Mouse (Mus musculus): ENCODE measurements around the gene Rps16. TPM values are rescaled to one million over a fixed set of nuclear protein-coding genes. Genes with fewer than 3 reads are reported as not detected.
A peak's percentile ranks its signal among the peaks of the same experiment; 100 is the strongest.
"Not testable (repeated sequence)": the region's sequence is repeated elsewhere in the genome, so short reads cannot be mapped to it uniquely, and the experiment has no call there.

The Rps16 gene
- total RNA-seq, 4 experiments from 2014 or later, result 442 to 558 (median 490) TPM

DNA sequence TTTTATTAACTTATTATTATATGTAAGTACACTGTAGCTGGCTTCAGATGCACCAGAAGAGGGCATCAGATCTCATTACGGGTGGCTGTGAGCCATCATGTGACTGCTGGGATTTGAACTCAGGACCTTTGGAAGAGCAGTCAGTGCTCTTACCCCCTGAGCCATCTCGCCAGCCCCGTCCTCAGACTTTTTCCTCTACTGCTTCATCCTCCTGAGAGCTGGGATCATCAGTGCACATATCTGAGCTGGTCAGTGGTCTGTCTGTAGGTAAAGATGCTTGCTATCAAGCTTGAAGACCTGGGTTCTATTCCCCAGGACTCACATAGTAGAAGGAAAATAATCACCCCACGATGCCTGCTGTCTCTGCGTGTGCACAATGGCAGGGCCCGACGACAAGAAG, 36.9 kb downstream of the Rps16 start:
- not testable (repeated sequence) for DNase-seq (ENCODE audit: low spot score in 2 of 2)

DNA sequence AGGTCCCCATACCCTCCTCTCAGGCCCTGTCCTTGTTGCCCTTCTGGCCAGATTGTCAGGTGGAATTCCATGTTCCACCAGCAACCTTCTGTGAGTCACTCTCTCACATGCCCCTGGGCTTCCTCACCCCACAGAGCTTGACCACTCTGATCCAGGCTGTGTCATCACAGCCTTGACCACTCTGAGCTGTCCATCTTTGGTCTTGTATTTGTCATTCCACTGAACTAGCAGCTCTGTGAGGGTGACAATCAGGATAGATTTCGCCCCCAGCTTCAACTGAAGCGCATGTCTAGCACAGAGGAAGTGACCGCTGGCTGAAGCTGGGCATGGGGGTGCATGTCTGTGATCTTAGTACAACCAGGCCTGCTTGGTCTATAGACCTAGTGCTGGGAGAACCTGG, 39.9 kb downstream of the Rps16 start:
- no peak for DNase-seq (ENCODE audit: low spot score in 2 of 2)

DNA sequence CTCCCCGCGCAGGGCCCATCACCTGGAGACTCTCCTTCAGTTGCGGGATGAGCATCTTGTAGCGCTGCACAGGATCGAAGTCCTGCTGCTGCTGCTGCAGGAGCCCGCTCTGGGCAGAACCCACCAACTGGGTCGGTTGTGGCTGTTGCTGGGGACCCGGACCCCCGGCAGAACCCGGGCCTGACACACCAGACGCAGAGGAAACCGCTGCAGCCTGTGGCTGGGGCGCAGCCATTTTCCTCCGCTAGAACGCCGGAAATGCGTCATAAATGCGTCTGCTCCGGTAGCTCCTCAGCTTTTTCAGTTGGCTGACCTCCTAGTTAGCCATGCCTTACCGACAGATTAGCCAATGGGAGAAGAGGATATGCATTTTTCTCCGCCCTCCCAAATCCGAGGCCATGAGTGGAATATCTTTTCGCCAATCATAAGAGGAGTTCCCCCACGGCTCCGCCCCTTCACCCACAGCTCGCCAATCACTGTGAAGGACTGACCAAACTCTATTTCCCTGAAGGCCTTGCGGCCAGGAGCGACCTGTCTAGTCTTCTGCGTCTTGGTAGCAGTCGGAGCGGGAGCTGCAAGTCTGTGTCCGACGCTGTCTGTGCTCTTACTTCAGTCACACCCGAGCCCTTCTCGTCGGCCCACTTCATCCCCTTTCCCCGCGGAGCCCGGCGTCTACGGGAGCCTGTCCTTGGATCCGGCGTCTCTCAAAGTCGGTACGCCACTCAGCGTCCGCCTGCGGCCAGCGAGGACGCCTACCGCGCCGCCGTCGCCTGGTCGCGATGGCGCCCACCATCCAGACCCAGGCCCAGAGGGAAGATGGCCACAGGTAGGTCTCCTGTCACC, 42.2 kb downstream of the Rps16 start, which contains the start of the genes Med29 and Paf1:
Gene Med29, minus strand, starts transcription at position 280 of the 843 bp plus-strand sequence.
Gene Paf1, plus strand, starts transcription at position 523 of the 843 bp plus-strand sequence.
- DNase-seq (ENCODE audit: low spot score in 2 of 2), result peak; percentile 96 to 97

GRCm38 (mm10) chr7:28393272-28393951, 43.0 kb downstream of the Rps16 start:
- DNase-seq (ENCODE audit: low spot score in 2 of 2), result no peak

DNA sequence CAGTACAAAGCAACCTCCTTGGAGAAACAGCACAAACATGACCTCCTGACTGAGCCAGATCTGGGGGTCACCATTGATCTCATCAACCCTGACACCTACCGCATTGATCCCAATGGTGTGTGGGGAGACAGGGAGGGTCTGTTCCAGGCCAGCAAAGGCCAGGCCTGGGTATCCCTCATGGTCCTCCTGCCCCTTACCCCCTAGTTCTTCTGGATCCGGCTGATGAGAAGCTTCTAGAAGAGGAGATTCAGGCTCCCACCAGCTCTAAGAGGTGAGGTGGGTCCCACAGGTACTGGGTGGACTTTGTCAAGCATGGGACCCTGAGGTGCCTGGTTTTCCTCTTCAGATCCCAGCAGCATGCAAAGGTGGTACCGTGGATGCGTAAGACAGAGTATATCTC, 45.0 kb downstream of the Rps16 start:
- no peak for DNase-seq (ENCODE audit: low spot score in 2 of 2)

GRCm38 (mm10) chr7:28398000-28398399, 47.5 kb downstream of the Rps16 start:
- no peak for DNase-seq (ENCODE audit: low spot score in 2 of 2)

- DNase-seq (ENCODE audit: low spot score in 2 of 2), result no peak
These were observed 48.4 kb downstream of the Rps16 start for GRCm38 (mm10) chr7:28398696-28399340.

DNA sequence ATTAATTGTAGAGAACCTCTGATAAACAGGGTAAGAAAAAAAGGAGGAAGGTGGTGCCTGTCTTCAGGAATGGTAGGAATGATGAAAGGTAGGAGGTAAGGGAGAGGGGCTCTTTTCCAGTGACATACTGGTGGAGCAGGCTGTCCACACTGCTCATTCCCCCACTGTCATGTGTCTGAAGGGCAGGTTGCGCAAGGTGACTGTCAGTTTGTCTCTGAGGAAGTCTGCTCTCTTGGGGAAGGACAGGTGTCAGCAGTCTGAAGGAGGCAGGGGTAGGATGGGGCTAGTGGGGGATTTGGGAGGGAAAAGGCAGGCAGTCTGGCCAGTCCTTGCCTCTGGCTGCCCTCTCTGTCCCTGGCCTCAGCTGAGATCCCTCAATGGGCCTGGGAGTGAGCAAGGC, 50.6 kb downstream of the Rps16 start:
- no peak for DNase-seq (ENCODE audit: low spot score in 2 of 2)

GRCm38 (mm10) chr7:28401942-28402341, 51.5 kb downstream of the Rps16 start:
- DNase-seq (ENCODE audit: low spot score in 2 of 2), result no peak

Other genes with a start within 250 kb of the Rps16 start
- not detected for gene 9530053A07Rik, start 221.2 kb upstream of the Rps16 start, total RNA-seq (2022)
- gene Fbl, start 180.9 kb upstream of the Rps16 start, total RNA-seq (2022), result 10 to 100 TPM; 16.8 to 25.3 (median 18.6) TPM
- gene Dyrk1b, start 171.2 kb upstream of the Rps16 start, total RNA-seq (2022), result 10 to 100 TPM; 58.2 to 74.5 (median 66.1) TPM
- 1 to 10 TPM; 5.6 to 5.9 (median 5.8) TPM for gene Eid2, start 82.8 kb upstream of the Rps16 start, total RNA-seq (2022)
- 1 to 10 TPM; 5.1 to 7.2 (median 6.3) TPM for gene Eid2b, start 72.9 kb upstream of the Rps16 start, total RNA-seq (2022)
- gene Selenov, start 59.5 kb upstream of the Rps16 start, total RNA-seq (2022), result not detected
- not detected for gene Dll3, start 48.4 kb upstream of the Rps16 start, total RNA-seq (2022)
- gene Timm50, start 38.6 kb upstream of the Rps16 start, total RNA-seq (2022), result 10 to 100 TPM; 39.4 to 49.9 (median 45.0) TPM
- 10 to 100 TPM; 61.6 to 76.5 (median 73.0) TPM for gene Supt5, start 11.9 kb upstream of the Rps16 start, total RNA-seq (2022)
- 1 to 10 TPM; 2.0 to 3.3 (median 2.6) TPM for gene Plekhg2, start 21.9 kb downstream of the Rps16 start, total RNA-seq (2022)
- 10 to 100 TPM in 2 of 4 experiments, 1 to 10 TPM in 2; 6.5 to 25.6 (median 9.0) TPM for gene Zfp36, start 29.6 kb downstream of the Rps16 start, total RNA-seq (2022)
- 10 to 100 TPM; 19.3 to 24.6 (median 20.5) TPM for gene Med29, start 42.1 kb downstream of the Rps16 start, total RNA-seq (2022)
- 10 to 100 TPM; 19.8 to 32.6 (median 24.8) TPM for gene Paf1, start 42.3 kb downstream of the Rps16 start, total RNA-seq (2022)
- gene Gmfg, start 86.8 kb downstream of the Rps16 start, total RNA-seq (2022), result 1 to 10 TPM in 2 of 4 experiments, under 1 TPM in 1, not detected in 1; 0.46 to 1.7 (median 1.3) TPM
- gene Lrfn1, start 101.3 kb downstream of the Rps16 start, total RNA-seq (2022), result under 1 TPM in 2 of 4 experiments, not detected in 2; 0.08 to 0.34 TPM
- not detected for gene Ifnl2, start 159.8 kb downstream of the Rps16 start, total RNA-seq (2022)
- not detected for gene Ifnl3, start 172.2 kb downstream of the Rps16 start, total RNA-seq (2022)
- gene Sycn, start 190.2 kb downstream of the Rps16 start, total RNA-seq (2022), result not detected
- not detected for gene Nccrp1, start 196.6 kb downstream of the Rps16 start, total RNA-seq (2022)
- 10 to 100 TPM in 2 of 4 experiments, 1 to 10 TPM in 2; 8.9 to 11.9 (median 10.1) TPM for gene Samd4b, start 247.5 kb downstream of the Rps16 start, total RNA-seq (2022)
- 1 to 10 TPM; 1.8 to 3.7 (median 2.9) TPM for gene Pak4, start 247.5 kb downstream of the Rps16 start, total RNA-seq (2022)

Measured in gastrocnemius, adult 8-10 months (tissue).